Mouse (Mus musculus) kidney, postnatal 25 days (tissue): Measurements from ENCODE around the gene Rgs9.

Experiments
- DNase-seq, 2 experiments: peaks; one replicate each; pipeline ENCODE4 v3.0.0; 2021; ENCODE audit warnings: mixed read lengths in 2 of 2

Gene Rgs9

GRCm38 (mm10) chr11:109237796-109238195 is 60.1 kb downstream of the Rgs9 start:
- no peak for DNase-seq

- DNase-seq = no peak
Measured at GRCm38 (mm10) chr11:109233627-109234026, 64.3 kb downstream of the Rgs9 start.

GRCm38 (mm10) chr11:109232811-109233210 is 65.1 kb downstream of the Rgs9 start:
- DNase-seq = no peak

DNA sequence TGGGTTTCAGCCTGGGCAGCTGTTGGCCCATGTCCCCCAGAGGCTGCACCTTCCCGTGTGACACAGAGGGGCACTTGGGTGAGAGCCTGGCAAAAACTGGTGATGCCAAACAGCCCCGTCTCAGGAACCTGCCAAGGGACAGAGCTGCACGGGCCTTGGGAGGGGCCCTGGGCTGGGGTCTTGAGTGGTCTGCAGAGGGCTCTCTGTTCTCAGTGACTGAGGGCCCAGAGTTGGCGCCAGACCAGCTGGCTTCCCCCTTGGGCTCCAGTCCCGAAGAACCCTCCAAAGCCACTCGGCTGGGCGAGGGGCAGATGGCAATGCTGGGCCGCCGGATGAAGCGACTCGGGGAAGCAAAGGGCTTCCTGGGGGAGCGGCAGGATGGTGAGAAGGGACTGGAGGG is 70.8 kb downstream of the Rgs9 start:
- no peak for DNase-seq

- no peak for DNase-seq
Measured at GRCm38 (mm10) chr11:109221209-109222007, 76.5 kb downstream of the Rgs9 start.

DNA sequence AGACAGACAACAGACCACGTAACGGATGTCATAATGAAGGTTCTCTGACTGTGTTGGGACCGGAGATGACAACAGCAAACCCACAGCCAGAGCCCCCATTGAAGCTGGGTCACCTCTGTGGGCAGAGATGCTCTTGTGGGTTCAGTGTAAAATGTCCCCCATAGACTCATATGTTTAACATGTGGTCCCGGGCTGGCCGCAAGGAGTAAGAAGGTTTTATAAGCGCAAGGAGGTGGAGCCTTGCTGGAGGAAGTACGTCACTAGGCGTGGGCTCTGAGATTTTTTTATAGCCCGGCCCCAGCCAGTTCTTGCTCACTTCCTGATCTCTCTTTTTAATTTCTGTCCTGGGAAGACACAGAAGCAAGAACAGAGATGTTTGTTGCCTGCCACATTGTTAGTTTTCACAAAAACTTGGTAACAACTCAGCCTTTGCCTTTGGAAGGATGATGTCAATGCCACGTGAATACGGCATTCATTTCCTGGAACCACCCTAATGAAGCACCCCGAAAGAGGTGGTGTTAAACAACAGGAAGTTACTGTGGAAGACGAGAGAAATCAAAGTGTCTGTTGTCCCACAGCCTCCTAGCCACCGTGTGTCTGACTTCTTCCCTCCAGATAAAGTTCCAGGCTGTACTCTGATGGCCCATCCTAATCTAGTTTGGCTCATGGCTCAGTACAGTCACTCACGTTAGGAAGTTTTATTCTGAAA is 79.1 kb downstream of the Rgs9 start:
- no peak for DNase-seq

DNA sequence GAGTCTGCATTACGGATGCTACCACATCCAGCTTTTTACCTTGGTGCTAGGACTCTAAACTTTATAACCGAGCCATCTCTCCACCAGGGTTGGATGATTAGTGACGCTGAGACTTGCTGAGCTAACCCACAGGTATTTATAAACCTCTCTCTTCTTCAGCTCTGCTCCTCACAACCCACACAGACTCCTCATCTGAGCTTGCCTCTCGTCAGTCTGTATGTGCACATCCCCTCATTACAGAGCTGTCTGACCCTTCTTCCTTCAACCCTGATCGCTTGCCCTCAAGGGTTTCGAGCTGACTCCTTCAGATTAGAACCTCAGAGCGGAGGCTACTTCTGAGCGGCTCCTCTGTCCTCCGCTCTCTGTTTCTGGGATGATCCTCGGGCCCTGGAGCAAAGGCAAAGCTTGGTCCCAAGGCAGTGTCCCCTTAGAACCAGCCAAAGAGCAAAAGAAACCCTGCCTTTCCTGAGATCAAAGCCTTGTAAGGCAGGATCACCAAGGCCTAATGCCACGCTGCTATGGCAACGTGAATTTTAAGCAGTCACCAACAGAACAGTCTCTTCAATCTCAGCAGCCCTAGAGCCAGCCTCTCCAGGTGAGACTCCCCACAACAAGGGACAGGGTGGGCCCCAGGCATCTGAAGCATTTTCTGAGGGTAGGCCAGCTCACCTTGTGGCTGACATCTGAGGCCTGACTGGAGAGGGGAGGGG is 79.9 kb downstream of the Rgs9 start:
- DNase-seq = no peak

GRCm38 (mm10) chr11:109210772-109211171 is 87.2 kb downstream of the Rgs9 start:
- no peak for DNase-seq

DNA sequence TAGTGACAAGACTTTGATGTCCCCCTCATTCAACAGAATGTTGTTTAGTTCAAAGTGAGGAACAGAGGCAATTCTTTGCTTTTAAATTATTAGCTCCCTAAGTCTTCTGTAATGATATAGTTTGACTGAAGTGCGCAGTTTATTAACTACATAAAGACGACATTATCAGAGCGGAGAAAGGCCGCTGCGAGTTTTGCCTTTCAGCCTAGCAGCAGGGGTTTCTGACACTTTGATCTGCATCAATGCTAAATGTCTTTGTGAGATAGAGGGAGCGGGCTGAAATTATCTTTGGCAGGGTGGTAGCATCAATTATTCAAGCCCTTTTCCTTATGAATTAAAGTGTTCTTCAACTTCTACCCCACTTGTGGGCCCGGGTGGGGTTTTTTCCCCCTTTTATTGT is 87.6 kb downstream of the Rgs9 start:
- DNase-seq = no peak

GRCm38 (mm10) chr11:109206732-109207131 is 91.2 kb downstream of the Rgs9 start:
- no peak for DNase-seq

DNA sequence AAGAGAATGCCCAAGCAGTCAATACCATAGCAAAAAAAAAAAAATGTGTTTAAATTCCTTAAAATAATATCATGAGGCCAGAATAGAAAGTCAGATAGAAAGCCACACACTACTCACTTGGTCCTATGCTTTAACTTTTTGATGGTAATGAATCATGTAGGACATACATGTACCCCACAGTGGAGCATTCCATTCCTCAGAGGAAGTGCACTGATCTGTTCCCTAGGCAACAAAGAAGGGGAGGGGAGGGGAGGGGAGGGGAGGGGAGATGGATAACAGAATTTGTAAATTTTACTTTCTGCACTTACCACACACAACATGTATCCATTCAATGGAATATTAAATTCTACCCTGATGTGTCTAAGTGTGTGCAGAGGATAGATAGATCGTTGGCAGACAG is 91.9 kb downstream of the Rgs9 start:
- no peak for DNase-seq

GRCm38 (mm10) chr11:109199612-109200293 is 98.2 kb downstream of the Rgs9 start:
- no peak for DNase-seq

DNA sequence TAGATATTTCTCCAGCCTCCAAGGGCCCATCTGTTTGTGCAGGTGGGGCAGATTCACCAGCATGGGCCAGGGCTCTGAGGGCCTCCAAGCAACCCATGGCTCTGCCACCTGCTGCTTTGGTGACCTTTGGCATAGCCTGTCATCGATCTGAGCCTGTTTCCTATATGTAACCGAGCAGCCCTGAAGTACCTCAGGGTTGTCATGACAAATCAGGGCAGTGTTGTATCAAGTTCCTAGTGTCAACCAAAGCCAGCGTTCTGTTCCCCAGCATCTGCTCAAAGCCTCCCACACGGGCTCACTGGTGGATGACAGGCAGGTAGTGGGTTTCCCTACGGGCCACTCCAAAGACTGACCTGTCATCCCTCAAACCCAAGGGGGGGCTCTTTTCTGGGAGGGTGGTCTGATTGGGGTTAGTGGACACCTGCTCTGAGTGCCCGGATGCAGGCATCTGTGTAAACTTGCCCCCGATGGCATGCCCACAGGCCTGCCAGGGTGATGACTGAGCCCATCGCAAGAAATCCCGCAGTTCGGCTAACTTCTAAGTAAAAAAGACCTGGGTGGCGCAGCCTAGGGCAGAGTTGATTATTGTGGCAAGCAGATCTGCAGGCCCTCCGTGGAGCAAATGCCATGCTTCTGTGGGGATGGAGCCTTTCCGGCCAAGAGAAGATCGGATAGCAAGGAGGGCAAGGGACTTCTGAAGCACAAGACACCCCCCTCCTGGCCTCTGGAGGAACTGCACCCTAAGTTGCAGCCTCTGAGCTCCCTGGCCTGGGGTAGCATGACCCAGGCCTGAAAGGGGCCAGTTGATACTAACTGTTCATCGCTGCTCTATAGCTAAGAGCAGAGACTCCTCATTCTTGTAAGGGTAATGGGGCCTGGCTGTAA is 105.0 kb downstream of the Rgs9 start:
- DNase-seq = peak; percentile 72 to 84

- no peak for DNase-seq
Measured at GRCm38 (mm10) chr11:109188235-109188634, 109.7 kb downstream of the Rgs9 start.

DNA sequence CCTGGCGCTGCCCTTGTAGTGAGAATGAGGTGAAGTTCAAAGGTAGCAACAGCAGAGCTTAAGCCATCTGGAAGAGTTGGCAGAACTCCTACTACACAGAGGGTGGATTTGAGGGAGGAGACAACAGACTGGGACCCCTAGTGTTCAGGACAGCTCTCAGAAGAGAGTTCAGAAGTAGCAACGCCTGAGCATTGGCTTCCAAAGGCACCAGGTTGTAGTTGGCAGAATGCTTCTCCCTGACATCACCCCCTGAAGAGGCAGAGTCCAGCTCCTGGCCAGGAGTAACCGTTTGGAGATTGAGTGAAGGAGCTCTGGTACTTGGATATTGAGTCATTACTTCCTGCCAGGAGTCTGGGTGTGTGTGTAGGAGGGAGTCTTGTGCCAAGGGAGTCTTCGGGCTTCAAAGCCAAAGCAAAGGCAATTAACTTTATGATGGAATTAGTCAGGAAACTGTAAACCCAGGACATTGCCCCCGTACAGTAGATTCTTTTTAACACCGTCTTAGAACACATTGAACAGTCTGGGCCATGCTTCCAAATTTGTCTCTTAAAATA is 110.2 kb downstream of the Rgs9 start:
- DNase-seq = no peak

GRCm38 (mm10) chr11:109181118-109181517 is 116.8 kb downstream of the Rgs9 start:
- no peak for DNase-seq

- peak in 1 of 2 experiments; percentile 7 for DNase-seq
Measured at GRCm38 (mm10) chr11:109180290-109180689, 117.6 kb downstream of the Rgs9 start.

DNA sequence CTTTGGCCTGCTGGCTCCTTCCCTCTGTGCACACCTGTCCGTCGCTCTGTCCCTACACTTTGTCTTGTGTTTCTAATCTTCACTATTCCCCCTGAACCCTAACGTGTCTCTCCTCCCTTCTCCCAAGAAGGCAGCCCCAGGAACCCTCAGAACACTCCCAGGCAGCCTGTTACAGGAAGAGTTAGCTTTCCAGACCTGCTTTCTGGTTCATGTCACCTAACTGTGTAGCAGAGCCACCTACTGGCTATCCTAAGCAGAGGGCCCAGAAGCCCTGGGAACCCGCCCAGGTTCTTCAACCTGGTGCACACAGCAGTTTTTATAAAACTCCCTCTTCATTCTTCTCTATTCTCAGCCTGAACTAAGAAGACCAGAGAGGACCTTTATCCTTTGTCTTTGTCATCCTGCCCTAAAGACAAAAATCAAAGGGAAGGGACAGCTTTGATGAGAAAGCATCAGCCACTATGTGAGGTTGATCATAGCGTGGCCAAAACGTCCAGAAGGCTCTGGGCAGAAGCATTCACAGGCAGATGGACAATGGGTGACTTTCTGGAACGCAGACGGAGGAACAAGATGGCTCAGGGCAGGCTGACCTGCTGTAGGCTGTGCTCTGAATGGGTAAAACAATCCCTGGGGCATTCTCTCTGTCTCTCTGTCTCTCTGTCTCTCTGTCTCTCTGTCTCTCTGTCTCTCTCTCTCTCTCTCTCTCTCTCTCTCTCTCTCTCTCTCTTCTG is 119.0 kb downstream of the Rgs9 start:
- peak; percentile 30 to 40 for DNase-seq

DNA sequence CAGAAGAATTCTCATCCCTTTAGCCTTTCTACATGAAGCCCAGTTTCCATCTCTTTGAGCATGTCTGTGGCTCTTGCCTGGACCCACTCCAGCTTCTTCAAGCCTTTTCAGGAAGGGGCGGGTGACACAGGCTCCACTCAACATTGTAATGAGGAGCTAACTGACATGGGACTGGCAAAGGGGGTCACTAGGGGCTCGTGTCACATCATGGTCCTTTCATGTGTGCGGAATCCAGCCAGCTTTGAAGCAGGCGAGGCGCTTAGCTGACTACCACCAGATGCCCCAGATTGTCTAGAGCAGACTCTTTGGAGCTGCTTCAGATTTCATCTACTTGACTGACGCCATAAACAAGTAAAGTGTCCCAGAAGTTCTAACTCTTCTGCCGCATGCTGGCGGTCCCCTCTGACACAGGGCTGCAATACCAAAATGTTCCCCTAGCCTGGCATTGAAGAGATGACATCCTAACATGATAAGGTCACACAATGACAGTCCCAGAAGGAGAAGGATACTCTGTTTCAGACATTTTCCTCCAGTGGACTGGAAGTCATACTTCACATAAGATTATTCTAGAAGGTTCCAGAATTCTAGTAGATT is 122.5 kb downstream of the Rgs9 start:
- no peak for DNase-seq
